ENCODE assay signal across 16 mouse cellular contexts in the genomic region with DNA sequence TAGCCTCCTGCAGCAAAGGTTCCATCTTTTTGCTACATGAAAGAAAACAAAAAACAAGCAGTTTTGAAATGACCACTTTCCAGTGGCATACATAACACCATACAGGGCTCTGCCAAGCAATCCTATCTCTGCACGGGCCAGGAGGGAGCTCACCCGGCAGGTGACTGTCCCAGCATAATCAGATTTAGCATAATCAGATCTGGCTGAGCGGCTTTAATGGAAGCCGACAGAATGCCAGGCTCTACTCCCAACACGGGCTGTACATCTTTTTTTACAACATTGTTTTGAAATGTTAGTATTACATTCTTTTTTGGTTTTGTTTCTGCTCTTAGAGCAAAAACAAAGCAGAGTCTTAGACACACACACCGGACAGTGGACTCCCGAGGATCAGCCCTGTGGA.
"Had no signal": no experiment of that assay in that cellular context is flagged by ENCODE, and none has a peak within 500 bp of the region (broad histone marks: within the 10 kb centered on the region; RNA-seq: fewer than 3 reads in every experiment).

No protein-coding gene starts in this region.

- DNase-seq: heart, postnatal 10 days; heart, postnatal 14 days; heart, postnatal 36 days; heart, postnatal 4 days; kidney, adult 11 months; kidney, adult 18-20 months; kidney, adult 2 months; kidney, adult 8-10 months; kidney, adult 9 months; kidney, postnatal 10 days; kidney, postnatal 14 days; kidney, postnatal 25 days; kidney, postnatal 36 days; kidney, postnatal 4 days; layer of hippocampus, adult 9-11 months; layer of hippocampus, postnatal 36 days had no signal
